ENCODE assay signal across 33 mouse cellular contexts in the genomic region with DNA sequence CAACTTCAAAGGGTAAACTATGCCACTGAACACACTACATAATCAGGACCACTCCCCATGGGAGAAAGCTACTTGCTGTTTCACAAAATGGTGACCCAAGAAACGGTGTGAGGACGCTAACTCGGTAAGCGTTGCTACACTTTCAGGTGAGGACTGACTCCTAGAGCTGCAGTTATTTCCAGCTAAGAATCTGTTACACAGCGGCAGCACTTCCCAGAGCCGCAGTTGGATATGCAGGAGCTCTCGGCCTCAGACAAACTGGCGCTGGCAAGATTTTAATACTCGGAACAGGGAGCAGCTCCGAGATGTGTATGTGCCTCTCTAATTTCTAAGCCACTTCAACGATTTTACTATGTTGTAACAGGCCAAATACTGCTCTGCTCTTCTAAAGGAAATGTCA.
"Had no signal": no experiment of that assay in that cellular context is flagged by ENCODE, and none has a peak within 500 bp of the region (broad histone marks: within the 10 kb centered on the region; RNA-seq: fewer than 3 reads in every experiment).

No protein-coding gene starts in this region.

- H3K27me3 ChIP-seq: limb, embryonic 12.5 days; limb, embryonic 13.5 days; limb, embryonic 15.5 days; liver, embryonic 12.5 days; liver, embryonic 13.5 days; liver, embryonic 15.5 days; lung, embryonic 15.5 days; megakaryocyte, embryonic 14.5 days; midbrain, embryonic 12.5 days; midbrain, embryonic 13.5 days; midbrain, embryonic 15.5 days; neural tube, embryonic 12.5 days; neural tube, embryonic 13.5 days had no signal

- H3K9ac ChIP-seq: limb, embryonic 12.5 days; limb, embryonic 13.5 days; limb, embryonic 15.5 days; liver, embryonic 12.5 days; liver, embryonic 13.5 days; liver, embryonic 14.5 days; liver, embryonic 15.5 days; liver, postnatal 0 days; lung, embryonic 14.5 days; lung, embryonic 15.5 days; midbrain, embryonic 12.5 days; midbrain, embryonic 13.5 days; midbrain, embryonic 15.5 days; neural tube, embryonic 12.5 days; neural tube, embryonic 13.5 days had no signal

- DNase-seq: left cerebral cortex, postnatal 4 days; liver; liver, embryonic 13.5 days; liver, postnatal 0 days; lung, adult 18-20 months; lung, adult 2 months; lung, embryonic 14.5 days; lung, postnatal 10 days; lung, postnatal 14 days; lung, postnatal 36 days; lung, postnatal 4 days; midbrain, embryonic 14.5 days had no signal

- H3K36me3 ChIP-seq: midbrain, embryonic 15.5 days had no signal

- H3K4me3 ChIP-seq: limb, embryonic 10.5 days; limb, embryonic 12.5 days; limb, embryonic 13.5 days; limb, embryonic 15.5 days; liver, embryonic 12.5 days; liver, embryonic 13.5 days; liver, embryonic 15.5 days; lung, embryonic 15.5 days; megakaryocyte, embryonic 14.5 days; midbrain, embryonic 10.5 days; midbrain, embryonic 12.5 days; midbrain, embryonic 13.5 days; midbrain, embryonic 15.5 days; myocyte; neural tube, embryonic 12.5 days; neural tube, embryonic 13.5 days had no signal

- H3K4me1 ChIP-seq: limb, embryonic 10.5 days; limb, embryonic 12.5 days; limb, embryonic 15.5 days; lung, embryonic 15.5 days; midbrain, embryonic 10.5 days; midbrain, embryonic 12.5 days; midbrain, embryonic 15.5 days; neural tube, embryonic 12.5 days had no signal

- H3K9me3 ChIP-seq: limb, embryonic 10.5 days; limb, embryonic 13.5 days; limb, embryonic 15.5 days; liver, embryonic 12.5 days; liver, embryonic 13.5 days; liver, embryonic 15.5 days; lung, embryonic 15.5 days; midbrain, embryonic 10.5 days; midbrain, embryonic 12.5 days; midbrain, embryonic 13.5 days; midbrain, embryonic 15.5 days; neural tube, embryonic 12.5 days; neural tube, embryonic 13.5 days had no signal

- H3K27ac ChIP-seq: limb, embryonic 10.5 days; limb, embryonic 12.5 days; limb, embryonic 13.5 days; limb, embryonic 15.5 days; liver, embryonic 12.5 days; liver, embryonic 13.5 days; liver, embryonic 14.5 days; liver, embryonic 15.5 days; lung, embryonic 15.5 days; macrophage; midbrain, embryonic 10.5 days; midbrain, embryonic 12.5 days; midbrain, embryonic 13.5 days; midbrain, embryonic 15.5 days; neural tube, embryonic 12.5 days; neural tube, embryonic 13.5 days had no signal

- ATAC-seq: liver, embryonic 12.5 days; liver, postnatal 0 days; lung, postnatal 0 days; midbrain, embryonic 13.5 days; midbrain, embryonic 15.5 days; midbrain, embryonic 16.5 days had no signal

- H3K4me2 ChIP-seq: limb, embryonic 12.5 days; limb, embryonic 13.5 days; limb, embryonic 15.5 days; liver, embryonic 11.5 days; liver, embryonic 12.5 days; liver, embryonic 13.5 days; liver, embryonic 15.5 days; lung, embryonic 14.5 days; lung, embryonic 15.5 days; midbrain, embryonic 11.5 days; midbrain, embryonic 12.5 days; midbrain, embryonic 13.5 days; midbrain, embryonic 15.5 days; neural tube, embryonic 12.5 days; neural tube, embryonic 13.5 days had no signal
